Mouse (Mus musculus) brain, embryonic 14.5 days (tissue): ENCODE measurements at regions not wholly inside any gene's neighbourhood (a gene's known extent, or its start where the extent isn't known, plus 50 kb on each side); places are given as distances from the start of the nearest gene placed in this dataset.
A peak's percentile ranks its signal among the peaks of the same experiment; 100 is the strongest.

Experiments used
- DNase-seq: peaks from one replicate; pipeline ENCODE4 v3.0.0-alpha.2; 2011; ENCODE audit warnings: low read depth
- CTCF ChIP-seq: fragments of 200-500 bp; IDR thresholded peaks from 2 replicates; pipeline ENCODE4 v1.5.1; 2012; ENCODE audit warnings: inconsistent platforms, mild to moderate bottlenecking, moderate library complexity, borderline replicate concordance; ENCODE audit not compliant: insufficient read depth, insufficient read length; ENCODE audit errors: extremely low read depth
- POLR2A ChIP-seq: fragments of 200-500 bp; IDR thresholded peaks from 2 replicates; pipeline ENCODE4 v1.6.1; 2012; ENCODE audit warnings: mild to moderate bottlenecking, inconsistent platforms, borderline replicate concordance; ENCODE audit not compliant: poor library complexity, insufficient read depth, insufficient read length, severe bottlenecking; ENCODE audit errors: extremely low read depth

DNA sequence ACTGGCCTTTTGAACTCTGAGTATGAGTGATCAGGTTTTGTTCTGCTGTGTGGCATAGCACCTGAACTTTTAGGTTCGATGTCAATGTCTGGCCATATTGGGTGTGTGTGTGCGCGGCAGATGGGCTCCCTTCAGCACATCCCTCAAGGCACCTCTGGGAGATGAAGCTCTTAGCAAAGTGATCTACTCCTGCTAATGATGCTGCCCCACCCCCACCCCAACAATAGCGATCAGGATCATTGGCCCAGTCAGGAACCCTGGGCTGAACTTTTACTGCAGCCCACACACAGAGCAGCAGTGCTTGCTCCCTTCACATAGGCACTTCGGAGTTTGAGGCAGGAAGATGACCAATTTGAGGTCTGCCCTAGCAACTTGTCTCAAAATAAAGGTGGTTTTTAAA, 141.9 kb upstream of the Lrig1 start:
- DNase-seq: no peak
- TF ChIP-seq POLR2A (no peak), CTCF (no peak)

GRCm38 (mm10) chr6:94835742-94836141, 135.8 kb upstream of the Lrig1 start:
- DNase-seq: no peak
- TF ChIP-seq POLR2A: no peak
- TF ChIP-seq CTCF: no peak

GRCm38 (mm10) chr6:94834551-94834950, 134.6 kb upstream of the Lrig1 start:
- TF ChIP-seq CTCF: no peak
- DNase-seq: no peak

DNA sequence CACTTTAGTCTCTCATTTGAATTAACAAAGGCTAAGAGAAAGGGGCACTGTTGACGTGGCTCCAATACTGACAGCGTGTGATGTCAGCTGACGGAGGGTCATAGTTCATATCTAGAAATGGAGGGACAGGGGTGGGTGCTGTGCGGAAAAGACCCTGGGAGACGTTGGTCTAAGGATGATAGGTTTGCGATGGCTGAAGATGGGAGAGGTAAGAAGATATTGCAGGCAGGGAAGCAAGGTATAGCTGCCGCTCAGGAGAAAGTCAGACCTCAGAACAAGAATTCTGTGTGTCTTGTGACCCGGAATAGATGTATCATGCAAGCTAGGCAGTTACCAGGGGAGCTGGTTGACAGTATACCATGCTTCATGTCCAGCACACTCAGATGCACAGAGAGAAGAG, 130.8 kb upstream of the Lrig1 start:
- DNase-seq: no peak
- TF ChIP-seq CTCF (no peak), POLR2A (no peak)

GRCm38 (mm10) chr6:94829246-94829645, 129.3 kb upstream of the Lrig1 start:
- no peak for DNase-seq
- TF ChIP-seq CTCF (no peak), POLR2A (no peak)

GRCm38 (mm10) chr6:94826656-94827055, 126.7 kb upstream of the Lrig1 start:
- no peak for TF ChIP-seq CTCF
- TF ChIP-seq POLR2A: no peak
- peak; percentile 69 for DNase-seq

- no peak for DNase-seq
- no peak for TF ChIP-seq CTCF
- no peak for TF ChIP-seq POLR2A
Measured at GRCm38 (mm10) chr6:94818220-94818619, 118.3 kb upstream of the Lrig1 start.

GRCm38 (mm10) chr6:94816161-94816560, 116.2 kb upstream of the Lrig1 start:
- TF ChIP-seq POLR2A (no peak), CTCF (no peak)
- peak; percentile 26 for DNase-seq

- DNase-seq: no peak
- TF ChIP-seq CTCF: no peak
- TF ChIP-seq POLR2A: no peak
Measured at GRCm38 (mm10) chr6:94814711-94815110, 114.8 kb upstream of the Lrig1 start.

- no peak for TF ChIP-seq POLR2A
- no peak for TF ChIP-seq CTCF
- no peak for DNase-seq
Measured at GRCm38 (mm10) chr6:94813481-94814148, 113.7 kb upstream of the Lrig1 start.

GRCm38 (mm10) chr6:94811846-94812245, 111.9 kb upstream of the Lrig1 start:
- no peak for TF ChIP-seq POLR2A
- no peak for TF ChIP-seq CTCF
- DNase-seq: peak; percentile 58

DNA sequence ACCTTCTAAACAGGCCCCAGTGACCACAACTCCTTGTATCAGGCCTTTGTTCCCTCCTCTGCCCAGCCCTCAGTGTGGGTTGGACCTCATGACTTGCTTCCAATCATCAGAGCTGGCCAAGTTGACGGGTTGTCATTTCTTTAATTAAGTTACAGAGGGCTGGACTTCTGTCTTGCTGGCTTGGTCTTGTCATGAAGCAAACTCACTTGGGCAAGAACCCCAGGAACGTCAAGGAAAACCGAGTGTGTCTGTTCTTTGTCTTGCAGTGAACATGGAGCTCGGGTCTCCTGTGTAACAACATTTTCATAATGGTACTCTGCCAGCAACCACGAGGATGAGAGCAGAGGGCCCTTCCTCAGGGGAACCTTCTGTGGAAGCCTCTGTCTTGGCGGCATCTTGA, 107.3 kb upstream of the Lrig1 start:
- TF ChIP-seq POLR2A (no peak), CTCF (no peak)
- DNase-seq: no peak
